Mouse (Mus musculus): ENCODE measurements around the gene Ggnbp2. TPM values are rescaled to one million over a fixed set of nuclear protein-coding genes. Genes with fewer than 3 reads are reported as not detected.

The Ggnbp2 gene
- 86.7 and 105 TPM in 2 replicates for polyA plus RNA-seq (2012; rRNA removed)
- polyA plus RNA-seq (2014; fragmentation: Nextera tagmentation; extraction: Ambion mirVana) = 67.3 and 69.9 TPM in 2 replicates

DNA sequence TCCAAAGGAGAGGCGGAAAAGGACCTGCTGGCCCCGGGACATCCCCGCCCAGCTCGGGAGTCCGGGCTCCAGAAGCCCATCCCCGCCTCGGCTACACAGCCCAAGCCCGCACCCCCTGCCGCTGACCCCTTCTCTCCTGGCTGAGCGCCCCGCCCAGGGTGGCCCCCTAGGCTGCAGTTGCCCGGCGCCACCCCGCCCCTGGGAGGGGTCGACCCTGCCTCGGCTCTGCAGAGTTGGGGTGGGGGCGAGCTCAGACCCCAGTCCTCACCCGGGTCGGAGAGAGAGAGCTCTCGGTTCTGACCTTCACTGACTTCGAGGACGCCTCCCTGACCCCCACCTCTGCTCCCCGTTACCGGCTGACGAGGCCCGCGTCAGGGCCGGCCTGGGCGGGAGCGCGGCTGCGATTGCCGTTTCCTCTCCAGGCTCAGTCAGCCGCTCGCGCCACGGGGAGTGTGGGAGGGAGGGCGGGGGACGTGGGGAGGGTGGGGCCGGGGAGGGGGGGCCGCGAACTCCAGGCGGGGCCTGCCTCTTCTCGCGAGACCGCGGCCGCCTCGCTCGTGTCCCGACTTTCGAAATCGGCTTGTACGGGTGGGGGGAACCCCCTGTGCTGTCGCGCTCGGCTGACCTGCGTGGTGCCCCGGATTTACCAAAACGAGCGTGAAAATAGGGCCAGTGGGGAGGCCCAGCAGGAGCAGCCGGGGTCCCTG is at the start of gene Ggnbp2:
Gene Ggnbp2 (minus strand): TSS at position 481 of the 707 bp plus-strand sequence.
- peak; percentile 92 for DNase-seq (ENCODE audit: low spot score)
- 1% methylated on average over 28 of the region's 62 CpGs for WGBS
- Histone ChIP-seq H3K36me3 (ENCODE audit: control insufficient read depth, insufficient read depth, low read length) (no peaks in the 10 kb centered on the region; the same call in 1 of the 2 replicates), H3K4me1 (ENCODE audit: control insufficient read depth, insufficient read depth, low read length) (peaks cover 13% of the 10 kb centered on the region), H3K27ac (replicated peaks; ENCODE audit: low read depth, low read length) (peak within 1 kb of the TSS; percentile 98), H3K9me3 (ENCODE audit: control insufficient read depth, low read length) (no peaks in the 10 kb centered on the region), H3K4me3 (replicated peaks; ENCODE audit: low read length) (peak within 1 kb of the TSS; percentile 90), H3K4me2 (replicated peaks; ENCODE audit: low read depth, low read length, severe bottlenecking) (peak within 1 kb of the TSS; percentile 69), H3K9ac (ENCODE audit: low read depth, low read length, severe bottlenecking) (peak within 1 kb of the TSS; percentile 95), H3K27me3 (ENCODE audit: control insufficient read depth, insufficient read depth, low read length) (no peaks in the 10 kb centered on the region)
- peak; percentile 87 for ATAC-seq (ENCODE audit: low FRiP score, low read depth)
- peak; percentile 86; the same call in 1 of the 2 replicates for TF ChIP-seq POLR2A (IDR thresholded peaks at IDR 0.05; ENCODE audit: borderline replicate concordance, extremely low read depth, insufficient read depth, insufficient read length)

GRCm38 (mm10) chr11:84919951-84920350 is 49.3 kb upstream of the Ggnbp2 start:
- no peak overlapping the region for H3K4me2 ChIP-seq (replicated peaks; ENCODE audit: low read depth, low read length, severe bottlenecking)
- 67% methylated on average over 7 of the region's 7 CpGs for WGBS
- ATAC-seq (ENCODE audit: low FRiP score, low read depth) (no peak), DNase-seq (ENCODE audit: low spot score) (no peak)
- H3K27me3 ChIP-seq (ENCODE audit: control insufficient read depth, insufficient read depth, low read length) = no peaks in the 10 kb centered on the region
- H3K4me3 ChIP-seq (replicated peaks; ENCODE audit: low read length) = no peak overlapping the region
- H3K9me3 ChIP-seq (ENCODE audit: control insufficient read depth, low read length) = no peaks in the 10 kb centered on the region
- no peak overlapping the region for H3K27ac ChIP-seq (replicated peaks; ENCODE audit: low read depth, low read length)
- no peaks in the 10 kb centered on the region for H3K36me3 ChIP-seq (ENCODE audit: control insufficient read depth, insufficient read depth, low read length)
- H3K4me1 ChIP-seq (ENCODE audit: control insufficient read depth, insufficient read depth, low read length) = peaks cover 3% of the 10 kb centered on the region; the same call in 1 of the 2 replicates
- H3K9ac ChIP-seq (ENCODE audit: low read depth, low read length, severe bottlenecking) = no peak overlapping the region
- TF ChIP-seq POLR2A (IDR thresholded peaks at IDR 0.05; ENCODE audit: borderline replicate concordance, extremely low read depth, insufficient read depth, insufficient read length) = no peak

- Histone ChIP-seq H3K4me3 (replicated peaks; ENCODE audit: low read length) (no peak overlapping the region), H3K9ac (ENCODE audit: low read depth, low read length, severe bottlenecking) (no peak overlapping the region), H3K4me1 (ENCODE audit: control insufficient read depth, insufficient read depth, low read length) (peaks cover 3% of the 10 kb centered on the region; the same call in 1 of the 2 replicates), H3K27ac (replicated peaks; ENCODE audit: low read depth, low read length) (no peak overlapping the region), H3K27me3 (ENCODE audit: control insufficient read depth, insufficient read depth, low read length) (no peaks in the 10 kb centered on the region), H3K4me2 (replicated peaks; ENCODE audit: low read depth, low read length, severe bottlenecking) (no peak overlapping the region), H3K9me3 (ENCODE audit: control insufficient read depth, low read length) (no peaks in the 10 kb centered on the region), H3K36me3 (ENCODE audit: control insufficient read depth, insufficient read depth, low read length) (no peaks in the 10 kb centered on the region)
- ATAC-seq (ENCODE audit: low FRiP score, low read depth) (no peak), DNase-seq (ENCODE audit: low spot score) (no peak)
- 42% methylated on average over 3 of the region's 3 CpGs for WGBS
- TF ChIP-seq POLR2A (IDR thresholded peaks at IDR 0.05; ENCODE audit: borderline replicate concordance, extremely low read depth, insufficient read depth, insufficient read length) = no peak
Measured at GRCm38 (mm10) chr11:84919276-84919675, 48.7 kb upstream of the Ggnbp2 start.

GRCm38 (mm10) chr11:84918425-84918824 is 47.8 kb upstream of the Ggnbp2 start:
- ATAC-seq (ENCODE audit: low FRiP score, low read depth) (peak; percentile 70; the same call in 1 of the 2 replicates), DNase-seq (ENCODE audit: low spot score) (peak; percentile 79)
- peaks cover 8% of the 10 kb centered on the region; the same call in 1 of the 2 replicates for H3K36me3 ChIP-seq (ENCODE audit: control insufficient read depth, insufficient read depth, low read length)
- H3K4me1 ChIP-seq (ENCODE audit: control insufficient read depth, insufficient read depth, low read length) = peaks cover 3% of the 10 kb centered on the region; the same call in 1 of the 2 replicates
- no peak overlapping the region for H3K27ac ChIP-seq (replicated peaks; ENCODE audit: low read depth, low read length)
- no peak overlapping the region for H3K4me3 ChIP-seq (replicated peaks; ENCODE audit: low read length)
- no peaks in the 10 kb centered on the region for H3K9me3 ChIP-seq (ENCODE audit: control insufficient read depth, low read length)
- H3K4me2 ChIP-seq (replicated peaks; ENCODE audit: low read depth, low read length, severe bottlenecking) = peak overlapping the region; percentile 31
- no peaks in the 10 kb centered on the region for H3K27me3 ChIP-seq (ENCODE audit: control insufficient read depth, insufficient read depth, low read length)
- H3K9ac ChIP-seq (ENCODE audit: low read depth, low read length, severe bottlenecking) = no peak overlapping the region
- WGBS = 2% methylated on average over 16 of the region's 16 CpGs
- TF ChIP-seq POLR2A (IDR thresholded peaks at IDR 0.05; ENCODE audit: borderline replicate concordance, extremely low read depth, insufficient read depth, insufficient read length) = no peak

- no peak for ATAC-seq (ENCODE audit: low FRiP score, low read depth)
- no peaks in the 10 kb centered on the region for H3K27me3 ChIP-seq (ENCODE audit: control insufficient read depth, insufficient read depth, low read length)
- H3K4me1 ChIP-seq (ENCODE audit: control insufficient read depth, insufficient read depth, low read length) = peaks cover 3% of the 10 kb centered on the region; the same call in 1 of the 2 replicates
- H3K27ac ChIP-seq (replicated peaks; ENCODE audit: low read depth, low read length) = no peak overlapping the region
- H3K9me3 ChIP-seq (ENCODE audit: control insufficient read depth, low read length) = no peaks in the 10 kb centered on the region
- peak overlapping the region; percentile 76 for H3K9ac ChIP-seq (ENCODE audit: low read depth, low read length, severe bottlenecking)
- WGBS = 64% methylated on average over 7 of the region's 7 CpGs
- H3K36me3 ChIP-seq (ENCODE audit: control insufficient read depth, insufficient read depth, low read length) = peaks cover 22% of the 10 kb centered on the region
- peak overlapping the region; percentile 90 for H3K4me3 ChIP-seq (replicated peaks; ENCODE audit: low read length)
- H3K4me2 ChIP-seq (replicated peaks; ENCODE audit: low read depth, low read length, severe bottlenecking) = peak overlapping the region; percentile 55
- no peak for DNase-seq (ENCODE audit: low spot score)
- TF ChIP-seq POLR2A (IDR thresholded peaks at IDR 0.05; ENCODE audit: borderline replicate concordance, extremely low read depth, insufficient read depth, insufficient read length) = no peak
Measured at GRCm38 (mm10) chr11:84916703-84917300, 46.2 kb upstream of the Ggnbp2 start.
